Mouse (Mus musculus) MEL (cell line): Measurements from ENCODE around the gene Olfr1367.

Experiments
- BHLHE40 ChIP-seq: IDR thresholded peaks from 2 replicates; pipeline ENCODE4 v1.6.1; 2012; ENCODE audit warnings: low read depth, mild to moderate bottlenecking, inconsistent platforms, low read length, improper control_type of control experiment, borderline replicate concordance
- CHD1 ChIP-seq: IDR thresholded peaks from 2 replicates; pipeline ENCODE4 v1.6.1; 2012; ENCODE audit warnings: low read depth, mild to moderate bottlenecking, inconsistent platforms, low read length, improper control_type of control experiment
- CHD2 ChIP-seq: IDR thresholded peaks from 2 replicates; pipeline ENCODE4 v1.6.1; 2011; ENCODE audit warnings: low read length, improper control_type of control experiment
- CTCF ChIP-seq, 3 experiments: IDR thresholded peaks in 2 of 3; conservative IDR thresholded peaks in 1 of 3; 2 replicates each; pipeline ENCODE4 v1.5.1; 2011 to 2012; ENCODE audit warnings: low read length in 3 of 3, low read depth in 2 of 3, mild to moderate bottlenecking in 2 of 3, improper control_type of control experiment in 1 of 3, inconsistent platforms in 1 of 3, mixed read lengths in 1 of 3, moderate library complexity in 1 of 3; ENCODE audit not compliant: control insufficient read depth in 1 of 3, insufficient read depth in 1 of 3, poor library complexity in 1 of 3, severe bottlenecking in 1 of 3
- E2F4 ChIP-seq: IDR thresholded peaks from 2 replicates; pipeline ENCODE4 v1.6.1; 2011; ENCODE audit warnings: low read depth, low read length, improper control_type of control experiment, borderline replicate concordance
- GABPA ChIP-seq: IDR thresholded peaks from 2 replicates; pipeline ENCODE4 v1.6.1; 2012; ENCODE audit warnings: low read depth, mild to moderate bottlenecking, inconsistent platforms, low read length, improper control_type of control experiment, moderate library complexity
- GATA1 ChIP-seq: IDR thresholded peaks from 2 replicates; pipeline ENCODE4 v1.6.1; 2011; ENCODE audit warnings: low read depth, low read length, improper control_type of control experiment
- MAFK ChIP-seq: IDR thresholded peaks from 2 replicates; pipeline ENCODE4 v1.6.1; 2011; ENCODE audit warnings: low read depth, mild to moderate bottlenecking, low read length, improper control_type of control experiment, borderline replicate concordance
- MXI1 ChIP-seq: IDR thresholded peaks from 2 replicates; pipeline ENCODE4 v1.6.1; 2011; ENCODE audit warnings: mild to moderate bottlenecking, low read depth, low read length, improper control_type of control experiment
- NELFE ChIP-seq: IDR thresholded peaks from 2 replicates; pipeline ENCODE4 v1.6.1; 2011; ENCODE audit warnings: low read depth, low read length, improper control_type of control experiment
- SIN3A ChIP-seq: IDR thresholded peaks from 2 replicates; pipeline ENCODE4 v1.6.1; 2012; ENCODE audit warnings: low read length, improper control_type of control experiment, inconsistent platforms
- TCF12 ChIP-seq: IDR thresholded peaks from 2 replicates; pipeline ENCODE4 v1.6.1; 2014; ENCODE audit warnings: low read depth, mild to moderate bottlenecking, inconsistent platforms, low read length, improper control_type of control experiment, moderate library complexity
- ZC3H11A ChIP-seq: IDR thresholded peaks from 2 replicates; pipeline ENCODE4 v1.6.1; 2012; ENCODE audit warnings: low read depth, mild to moderate bottlenecking, inconsistent platforms, low read length, improper control_type of control experiment

DNA sequence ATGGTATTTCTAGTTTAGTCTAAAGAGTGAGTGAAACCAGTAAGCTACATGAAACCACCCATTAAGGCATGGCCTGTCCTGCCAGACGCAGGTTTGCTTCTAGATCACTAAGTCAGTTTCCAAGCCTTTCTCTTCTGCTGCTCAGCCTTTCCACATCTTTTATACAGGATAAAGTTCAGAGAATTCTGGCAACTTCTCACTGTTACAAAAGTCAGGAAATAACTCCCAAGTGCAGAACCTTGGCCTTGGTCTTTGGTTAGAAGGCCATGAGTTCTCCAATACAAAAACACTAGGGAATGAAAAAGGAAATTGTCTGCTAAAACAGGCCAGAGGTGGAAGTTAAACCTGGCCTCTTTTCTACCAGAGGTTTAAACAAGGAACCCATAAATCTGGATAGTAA lies 48.5 kb downstream of the Olfr1367 start:
- TF ChIP-seq NELFE (no peak), CTCF (IDR thresholded peaks at IDR 0.05 in 2 of 3, conservative IDR thresholded peaks at IDR 0.05 in 1 of 3; ENCODE audit: control insufficient read depth in 1 of 3, insufficient read depth in 1 of 3, low read depth in 2 of 3, low read length in 3 of 3, poor library complexity in 1 of 3, severe bottlenecking in 1 of 3) (no peak), CHD1 (no peak), GATA1 (no peak), MAFK (no peak), E2F4 (no peak), CHD2 (no peak), GABPA (no peak), SIN3A (no peak), BHLHE40 (no peak), TCF12 (no peak), MXI1 (no peak), ZC3H11A (no peak)
